Mouse (Mus musculus) monocyte, adult 2 months (primary cell): ENCODE results near the gene Slc6a6.

ENCODE experiments used
- DNase-seq, 2 experiments: peaks; one replicate each; pipeline ENCODE4 v3.0.0; 2022; ENCODE audit warnings: low spot score in 2 of 2, low read depth in 1 of 2

Slc6a6 gene

DNA sequence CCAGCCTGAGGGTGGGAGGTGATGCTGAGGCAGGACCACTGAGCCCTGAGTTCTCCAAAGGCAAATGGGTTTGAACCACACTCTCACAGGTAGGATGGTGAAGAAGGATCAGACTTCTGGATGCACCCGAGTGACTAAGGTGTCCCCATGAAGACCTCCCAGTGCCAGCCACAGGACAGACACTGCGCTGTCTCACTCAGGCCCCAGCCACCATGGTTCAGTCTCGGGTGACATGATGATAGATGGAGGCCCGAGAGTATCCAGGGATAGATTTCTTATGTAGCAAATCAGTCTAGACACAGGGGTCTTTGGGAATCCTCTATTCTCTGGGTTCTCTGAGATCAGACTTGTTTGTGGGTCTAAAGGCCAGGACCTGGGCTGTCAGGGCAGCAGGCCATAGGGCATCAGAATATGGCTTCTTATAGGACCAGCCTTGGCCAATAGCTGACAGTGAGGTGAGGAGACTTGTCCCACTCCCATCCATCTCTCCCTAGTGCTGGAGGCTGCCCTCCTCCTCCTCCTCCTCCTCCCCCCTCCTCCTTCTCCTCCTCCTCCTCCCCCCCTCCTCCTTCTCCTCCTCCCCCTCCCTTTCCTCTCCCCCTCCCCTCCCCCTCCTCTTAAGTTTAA, 36.8 kb downstream of the Slc6a6 start:
- no peak for DNase-seq

DNA sequence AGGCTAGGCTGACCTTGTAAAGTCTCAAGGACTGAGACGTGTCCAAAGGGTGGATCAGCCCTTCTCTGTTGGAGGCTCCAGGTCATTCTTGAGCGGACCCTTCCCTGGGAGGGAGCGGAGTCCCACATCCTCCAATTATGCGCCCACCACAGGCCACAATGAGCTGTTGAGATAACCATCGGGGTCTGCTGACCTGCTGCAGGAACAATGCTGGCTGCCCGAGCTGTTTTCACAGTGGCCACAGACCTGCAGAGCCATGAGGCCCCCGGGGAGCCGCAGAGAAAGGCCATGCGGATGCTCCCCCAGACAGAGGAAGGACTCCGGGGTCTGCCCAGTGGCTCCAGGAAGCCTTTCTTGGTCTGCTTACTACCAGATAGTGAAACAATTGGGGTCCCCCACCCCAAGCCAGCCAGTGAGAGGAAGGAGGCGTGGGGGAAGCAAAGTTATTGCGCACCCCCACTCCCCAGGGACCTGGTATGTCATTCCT, 37.4 kb downstream of the Slc6a6 start:
- DNase-seq = no peak

DNA sequence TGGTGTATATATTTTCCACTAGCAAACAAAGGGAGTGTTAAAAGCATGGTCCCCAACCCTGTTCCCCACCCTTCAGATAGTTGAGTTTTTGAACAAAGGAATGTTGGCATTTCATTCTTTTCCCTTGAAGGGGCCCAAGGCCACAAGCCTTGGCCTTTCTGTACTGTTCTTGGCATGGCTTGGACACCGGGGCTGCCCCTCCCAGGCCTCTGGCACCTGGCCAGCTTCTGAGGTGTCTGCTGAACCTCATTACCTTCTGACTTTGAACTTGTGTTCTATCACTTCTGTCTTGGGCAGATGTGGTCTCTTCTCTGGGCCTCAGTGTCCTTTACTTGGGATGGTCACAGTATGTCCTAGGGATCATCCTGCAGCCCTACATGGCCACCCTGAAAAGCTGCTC, 43.5 kb downstream of the Slc6a6 start:
- DNase-seq = no peak

DNA sequence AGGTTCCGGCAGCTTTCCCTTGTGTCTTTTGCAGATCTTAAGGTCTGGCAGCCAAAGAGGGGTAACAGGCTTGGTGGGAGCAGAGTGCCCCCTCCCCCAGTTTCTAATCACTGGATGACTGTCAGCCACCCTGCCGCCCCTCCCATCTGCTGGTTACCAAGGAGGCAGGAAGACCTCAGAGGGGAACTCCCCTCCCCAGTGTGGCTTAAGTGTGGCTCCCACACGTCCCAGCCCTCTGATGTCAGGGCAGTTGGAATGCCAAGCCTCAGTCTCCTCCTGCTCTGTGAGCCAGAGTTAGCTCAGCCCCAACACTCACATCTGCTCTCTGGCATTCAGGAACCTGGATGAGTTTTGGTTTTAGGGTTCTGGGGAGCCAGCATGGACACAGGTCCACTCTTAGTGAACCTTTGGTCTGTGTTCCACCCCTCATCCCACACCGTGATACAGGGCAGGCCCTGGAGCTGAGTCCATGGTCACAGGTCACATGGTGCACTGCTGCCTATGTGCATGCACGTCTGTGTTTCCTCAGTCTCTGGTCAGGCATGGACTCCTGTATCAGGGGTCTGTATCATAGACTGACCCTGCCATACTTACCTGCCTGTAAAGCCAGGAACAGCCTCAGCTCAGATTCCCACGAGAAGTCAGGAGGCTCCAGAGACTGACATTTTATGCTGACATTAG, 45.2 kb downstream of the Slc6a6 start:
- no peak for DNase-seq

DNA sequence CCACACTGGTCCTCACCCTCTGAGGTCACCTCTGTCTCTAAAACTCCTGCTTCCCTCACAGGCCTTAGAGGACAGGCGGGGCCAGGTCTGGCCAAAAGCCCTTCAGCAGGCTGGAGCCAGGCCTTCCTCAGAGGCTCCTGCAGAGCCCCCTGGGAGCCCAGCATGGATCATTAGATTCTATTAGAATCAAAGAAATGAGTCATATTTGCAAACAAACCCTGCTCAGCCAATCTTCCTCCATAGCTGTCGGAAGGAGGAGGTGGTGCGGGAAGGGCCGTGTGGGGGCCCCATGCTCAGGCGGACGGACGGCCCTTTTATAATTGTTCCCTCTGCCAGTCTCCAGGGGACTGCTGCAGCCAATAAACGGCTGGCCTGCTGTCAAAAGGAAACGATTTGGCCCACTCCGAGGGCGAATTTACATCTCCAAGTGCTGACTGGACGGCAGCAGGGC, 45.8 kb downstream of the Slc6a6 start:
- DNase-seq = no peak

GRCm38 (mm10) chr6:91732138-91732537, 48.3 kb downstream of the Slc6a6 start:
- no peak for DNase-seq

- DNase-seq = no peak
These were observed 52.6 kb downstream of the Slc6a6 start for GRCm38 (mm10) chr6:91736471-91736870.

DNA sequence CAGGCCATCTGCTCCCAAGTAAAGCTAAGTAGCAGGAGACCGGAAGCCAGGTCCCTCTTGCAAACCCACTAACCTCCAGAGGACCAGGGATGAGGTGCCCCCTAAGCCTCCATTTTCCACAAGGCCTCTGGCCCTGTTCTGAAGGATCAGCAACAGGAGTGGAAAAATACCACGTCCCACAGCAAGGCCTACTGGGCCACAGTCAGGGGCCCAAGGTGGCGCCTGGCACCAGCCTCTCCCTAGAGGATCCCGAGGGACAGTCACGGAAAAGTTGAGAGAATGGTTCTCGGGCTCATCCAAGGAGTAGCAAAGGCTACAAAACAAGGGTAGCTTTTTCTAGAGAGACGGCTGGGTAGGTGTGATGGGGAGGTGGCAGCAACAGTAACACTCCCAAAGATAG, 53.6 kb downstream of the Slc6a6 start:
- no peak for DNase-seq

GRCm38 (mm10) chr6:91738058-91738457, 54.2 kb downstream of the Slc6a6 start:
- no peak for DNase-seq

DNA sequence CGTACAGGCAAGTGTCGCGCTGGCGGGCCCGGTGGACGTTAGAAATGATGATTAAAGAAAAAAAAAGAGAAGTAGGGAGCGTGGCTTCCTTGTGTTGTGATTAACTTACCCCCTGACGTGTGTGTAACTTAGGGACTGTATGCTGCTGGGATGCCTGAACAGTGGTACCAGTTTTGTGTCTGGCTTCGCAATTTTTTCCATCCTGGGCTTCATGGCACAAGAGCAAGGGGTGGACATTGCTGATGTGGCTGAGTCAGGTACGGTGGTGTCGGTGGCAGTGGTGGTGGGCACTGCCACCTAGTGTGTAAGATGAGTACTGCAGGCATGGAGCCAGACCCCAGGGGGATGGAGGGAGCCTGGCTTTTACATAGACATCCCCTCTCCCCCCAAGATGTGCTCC, 57.2 kb downstream of the Slc6a6 start:
- peak; percentile 6 to 37 for DNase-seq

DNA sequence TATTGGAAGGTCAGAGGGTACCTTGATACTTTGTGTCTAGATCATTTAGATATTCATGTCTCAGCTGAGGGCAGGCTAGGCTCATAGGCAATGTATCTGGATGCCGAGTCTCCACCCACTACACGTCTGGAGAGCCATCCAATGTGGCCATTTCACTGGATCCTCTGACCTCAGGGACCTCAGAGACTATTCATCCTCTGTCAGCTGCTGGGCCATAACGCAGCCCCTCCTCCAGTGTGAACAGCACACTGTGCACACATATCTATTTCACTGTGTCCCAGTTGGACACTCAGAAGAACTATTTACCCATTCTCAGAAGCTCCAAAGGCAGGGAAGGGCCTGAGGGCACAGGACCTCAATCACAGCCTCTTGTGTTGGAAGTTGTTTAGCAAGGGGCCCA, 58.6 kb downstream of the Slc6a6 start:
- no peak for DNase-seq

DNA sequence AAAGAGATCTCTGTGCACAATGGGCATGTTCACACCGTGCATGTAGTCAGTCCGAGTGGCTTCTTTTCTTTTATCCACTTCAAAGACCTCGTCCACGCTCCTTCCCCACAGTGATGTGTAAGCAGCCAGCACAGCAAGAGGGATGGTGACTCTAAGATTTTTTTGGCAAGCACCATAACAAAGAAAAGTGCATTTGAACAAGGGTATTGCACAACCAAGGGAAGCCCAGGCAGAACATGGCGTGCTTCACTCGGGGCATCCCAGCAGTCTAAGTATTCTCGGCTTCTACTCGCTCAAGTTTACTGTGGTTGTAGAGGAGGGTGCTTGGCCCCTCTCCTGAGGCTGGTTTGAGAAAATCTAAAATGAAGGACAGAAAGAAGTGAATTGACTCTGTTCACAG, 59.1 kb downstream of the Slc6a6 start:
- no peak for DNase-seq

DNA sequence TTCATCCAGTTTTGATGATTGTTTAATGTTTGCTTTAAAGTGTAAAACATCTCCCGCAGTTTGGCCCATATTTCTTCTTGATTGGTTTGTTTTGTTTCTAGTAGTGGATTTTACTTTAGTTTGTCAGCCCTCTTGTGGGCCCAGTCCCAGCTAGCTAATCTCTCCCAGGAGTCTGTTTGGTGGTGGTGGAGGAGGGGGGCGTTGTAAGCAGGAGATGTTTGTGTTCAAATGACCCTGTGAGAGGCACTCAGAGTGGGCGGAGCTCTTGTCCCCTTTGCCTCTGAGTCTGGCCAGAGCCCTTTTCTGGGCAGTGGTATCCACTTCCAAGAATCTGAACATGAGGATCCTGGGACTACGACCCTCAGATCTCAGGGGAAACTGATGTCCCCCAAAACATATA, 60.0 kb downstream of the Slc6a6 start:
- DNase-seq = no peak

DNA sequence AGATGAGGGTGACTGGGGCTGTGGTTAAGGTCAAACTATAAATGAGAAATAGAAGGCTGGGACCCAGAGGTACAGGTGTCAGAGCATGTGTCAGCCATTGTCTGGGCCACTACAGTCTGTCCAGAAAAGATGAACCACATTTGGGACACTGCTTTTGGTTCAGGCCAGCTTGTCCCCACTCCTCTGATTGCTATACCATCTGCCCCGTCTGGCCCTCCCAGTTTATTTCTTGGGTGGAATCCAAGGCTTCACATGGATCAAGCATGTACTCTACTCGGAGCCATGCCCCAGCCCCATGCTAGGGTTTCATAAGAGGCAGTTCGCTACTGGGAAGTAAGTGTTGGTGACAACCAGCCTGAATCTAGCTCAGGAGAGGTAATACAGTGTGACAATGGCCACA, 61.4 kb downstream of the Slc6a6 start:
- DNase-seq = no peak

- DNase-seq = no peak
These were observed 62.2 kb downstream of the Slc6a6 start for GRCm38 (mm10) chr6:91745947-91746582.

- DNase-seq = no peak
These were observed 62.9 kb downstream of the Slc6a6 start for GRCm38 (mm10) chr6:91746776-91747175.

- no peak for DNase-seq
These were observed 67.1 kb downstream of the Slc6a6 start for GRCm38 (mm10) chr6:91750976-91751375.

DNA sequence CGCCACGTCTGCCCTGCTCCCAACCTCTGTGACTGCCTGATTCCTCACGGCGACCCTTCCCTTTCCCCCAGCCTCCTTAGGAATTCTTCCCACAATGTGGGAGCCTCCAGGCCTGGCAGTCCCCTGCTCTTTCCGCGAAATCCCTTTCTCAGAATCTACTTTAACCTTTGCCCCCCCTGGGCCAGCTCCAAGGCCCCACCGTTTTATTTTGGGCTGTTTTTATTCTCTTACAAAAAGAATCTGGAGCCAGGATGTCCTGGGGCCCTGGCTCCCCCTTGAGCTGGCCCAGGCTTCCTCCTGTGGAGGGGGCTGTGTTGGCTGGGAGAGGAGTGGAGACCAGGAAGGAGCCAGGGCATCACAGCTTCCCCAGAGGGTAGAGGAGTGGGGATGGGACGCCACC, 69.0 kb downstream of the Slc6a6 start:
- DNase-seq = no peak

- DNase-seq = no peak
These were observed 70.2 kb downstream of the Slc6a6 start for GRCm38 (mm10) chr6:91754098-91754497.

GRCm38 (mm10) chr6:91754845-91755244, 71.0 kb downstream of the Slc6a6 start:
- no peak for DNase-seq

DNA sequence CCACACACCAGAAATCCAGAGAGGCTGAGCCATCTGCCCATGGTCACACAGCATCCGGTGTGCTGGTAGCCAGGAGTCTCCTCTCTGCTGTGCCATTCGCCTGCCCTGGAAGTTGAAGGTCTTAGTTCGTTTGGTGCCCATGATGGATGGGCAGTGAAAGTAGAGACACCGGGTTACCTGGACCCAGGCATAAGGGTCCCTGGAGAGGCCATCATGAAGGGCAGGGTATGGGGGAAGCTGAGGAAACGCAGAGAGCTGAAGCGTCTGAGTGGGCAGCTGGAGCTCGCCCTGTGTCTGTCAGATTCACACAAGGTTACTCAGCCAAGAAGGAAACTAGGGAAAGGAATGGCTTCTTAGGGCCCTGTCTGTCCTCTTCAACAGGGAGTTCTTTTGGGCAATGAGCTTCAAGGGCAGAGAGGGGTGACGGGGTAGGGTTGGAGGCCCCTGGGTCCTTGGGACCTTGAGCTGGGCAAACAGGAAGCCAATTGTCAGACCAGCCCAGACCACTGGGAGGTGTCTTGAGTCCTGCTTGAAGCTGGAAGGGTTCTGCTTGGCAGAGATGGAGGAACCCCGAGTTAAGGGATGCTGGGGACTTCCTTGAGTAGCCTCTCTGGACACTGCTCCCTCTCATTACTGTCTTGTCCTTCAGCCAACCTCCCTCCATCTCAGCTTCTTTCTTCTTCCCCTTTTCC, 78.3 kb downstream of the Slc6a6 start:
- DNase-seq = no peak

- DNase-seq = no peak
These were observed 83.7 kb downstream of the Slc6a6 start for GRCm38 (mm10) chr6:91767550-91767949.
